Mouse (Mus musculus): ENCODE measurements at regions not wholly inside any gene's neighbourhood (a gene's known extent, or its start where the extent isn't known, plus 50 kb on each side); places are given as distances from the start of the nearest gene placed in this dataset.

- TF ChIP-seq CTCF (IDR thresholded peaks at IDR 0.05; ENCODE audit: low read depth) (no peak), EP300 (IDR thresholded peaks at IDR 0.05; ENCODE audit: low read depth) (no peak)
Observed at GRCm38 (mm10) chr6:91619009-91619408, 64.8 kb upstream of the Slc6a6 start.
